Mouse (Mus musculus) spleen, adult 10 weeks (tissue): ENCODE results near the gene Ephb2. TPM values are rescaled to one million over a fixed set of nuclear protein-coding genes. Genes with fewer than 3 reads are reported as not detected.

Experiments used
- polyA plus RNA-seq: library from polyadenylated mRNA; stranded (reverse); fragments of 350-450 nt; fragmentation: Illumina TruSeq; extraction: RNeasy Lipid Tissue Mini Kit (QIAGEN cat#74804); gene quantifications from one replicate; pipeline ENCODE4 v1.2.3, GENCODE M21; 2015; ENCODE audit warnings: low replicate concordance; ENCODE audit not compliant: insufficient read depth

Gene Ephb2
- polyA plus RNA-seq: 2.0 TPM

GRCm38 (mm10) chr4:136835621-136836386 lies at the start of gene Ephb2:
Gene Ephb2 (minus strand): TSS chr4:136835988.

GRCm38 (mm10) chr4:136622388-136622787 lies 213.4 kb downstream of the Ephb2 start, which contains the start of gene Lactbl1:
Gene Lactbl1 (plus strand): TSS chr4:136622621.

GRCm38 (mm10) chr4:136610387-136610856 lies 225.4 kb downstream of the Ephb2 start, which contains the start of gene Tex46:
Gene Tex46 (plus strand): TSS chr4:136610437.

GRCm38 (mm10) chr4:136602568-136602967 lies 233.2 kb downstream of the Ephb2 start, which contains the start of gene Kdm1a:
Gene Kdm1a (minus strand): TSS chr4:136602723.

Other genes starting within 250 kb of the Ephb2 start
- 73.2 TPM for gene Kdm1a, start 233.3 kb downstream of the Ephb2 start, polyA plus RNA-seq
- not detected for gene Tex46, start 225.6 kb downstream of the Ephb2 start, polyA plus RNA-seq
- gene Lactbl1, start 213.4 kb downstream of the Ephb2 start, polyA plus RNA-seq: 0.10 TPM
- gene C1qb, start 50.2 kb upstream of the Ephb2 start, polyA plus RNA-seq: 134 TPM
- gene C1qc, start 57.1 kb upstream of the Ephb2 start, polyA plus RNA-seq: 112 TPM
- gene C1qa, start 62.8 kb upstream of the Ephb2 start, polyA plus RNA-seq: 117 TPM
- gene Epha8, start 120.8 kb upstream of the Ephb2 start, polyA plus RNA-seq: not detected
- gene Zbtb40, start 212.8 kb upstream of the Ephb2 start, polyA plus RNA-seq: 7.6 TPM